Mouse (Mus musculus): ENCODE measurements at regions not wholly inside any gene's neighbourhood (a gene's known extent, or its start where the extent isn't known, plus 50 kb on each side); places are given as distances from the start of the nearest gene placed in this dataset.
A peak's percentile ranks its signal among the peaks of the same experiment; 100 is the strongest.

- DNase-seq (ENCODE audit: low read depth, low spot score): no peak
Observed at GRCm38 (mm10) chr1:28229611-28230010, 550.4 kb downstream of the Gm597 start.

- peak; percentile 71 for DNase-seq (ENCODE audit: low read depth, low spot score)
Observed at GRCm38 (mm10) chr1:28214243-28215038, 565.6 kb downstream of the Gm597 start.

Data from brain, embryonic 18.5 days (tissue).